Mouse (Mus musculus) bone marrow, adult 2 months (tissue): Measurements from ENCODE around the gene Zfp598.

Experiments used
- CTCF ChIP-seq: fragments of 200-500 bp; IDR thresholded peaks from 2 replicates; pipeline ENCODE4 v1.5.1; 2011; ENCODE audit warnings: low read length, control low read depth; ENCODE audit not compliant: control insufficient read depth, insufficient read depth
- POLR2A ChIP-seq: fragments of 200-500 bp; IDR thresholded peaks from 2 replicates; pipeline ENCODE4 v1.6.1; 2011; ENCODE audit warnings: low read depth, mild to moderate bottlenecking, control low read depth, low read length, borderline replicate concordance; ENCODE audit not compliant: control insufficient read depth

- TF ChIP-seq CTCF (no peak), POLR2A (no peak)
Measured at GRCm38 (mm10) chr17:24645916-24646315, 23.6 kb upstream of the Zfp598 start.
